Mouse (Mus musculus): ENCODE measurements around the gene Afdn.
"Not testable (repeated sequence)": the region's sequence is repeated elsewhere in the genome, so short reads cannot be mapped to it uniquely, and the experiment has no call there.

Gene Afdn

DNA sequence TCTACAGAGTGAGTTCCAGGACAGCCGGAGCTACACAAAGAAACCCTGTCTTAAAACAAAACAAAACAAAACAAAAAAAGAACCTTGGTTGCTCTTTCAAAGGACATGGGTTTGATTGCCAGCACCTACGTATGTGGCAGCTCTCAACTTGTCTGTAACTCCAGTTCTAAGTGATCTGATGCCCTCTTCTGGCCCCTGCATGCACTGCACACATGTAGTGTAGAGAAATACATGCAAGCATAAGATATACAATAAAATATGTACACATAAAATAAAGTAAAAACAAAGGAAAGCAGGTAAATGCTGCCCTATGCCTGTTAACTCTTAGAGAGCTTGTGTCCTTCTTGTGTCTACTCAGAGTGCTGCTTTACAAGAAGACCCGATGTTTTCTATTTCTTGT is 8.9 kb downstream of the Afdn start:
- no peak for DNase-seq (ENCODE audit: low read depth, low spot score)

DNA sequence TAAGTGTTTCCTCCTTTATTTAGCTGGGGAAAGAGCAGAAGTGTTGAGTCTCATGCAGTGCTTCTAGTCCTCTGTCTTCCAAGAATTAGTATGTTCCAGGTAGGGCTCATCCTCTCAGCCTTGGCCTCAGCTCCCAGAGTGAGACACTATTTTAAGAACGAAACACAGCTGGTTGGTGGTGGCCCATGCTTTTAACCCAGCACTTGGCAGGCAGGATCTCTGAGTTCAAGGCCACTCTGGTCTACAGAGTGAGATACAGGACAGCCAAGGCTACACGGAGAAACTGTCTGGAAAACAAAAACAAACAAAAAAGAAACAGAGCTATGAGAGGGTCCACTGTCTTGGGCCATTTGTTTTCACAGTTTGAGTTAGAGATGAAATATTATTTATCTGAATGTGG is 17.3 kb downstream of the Afdn start:
- DNase-seq (ENCODE audit: low read depth, low spot score) = no peak

DNA sequence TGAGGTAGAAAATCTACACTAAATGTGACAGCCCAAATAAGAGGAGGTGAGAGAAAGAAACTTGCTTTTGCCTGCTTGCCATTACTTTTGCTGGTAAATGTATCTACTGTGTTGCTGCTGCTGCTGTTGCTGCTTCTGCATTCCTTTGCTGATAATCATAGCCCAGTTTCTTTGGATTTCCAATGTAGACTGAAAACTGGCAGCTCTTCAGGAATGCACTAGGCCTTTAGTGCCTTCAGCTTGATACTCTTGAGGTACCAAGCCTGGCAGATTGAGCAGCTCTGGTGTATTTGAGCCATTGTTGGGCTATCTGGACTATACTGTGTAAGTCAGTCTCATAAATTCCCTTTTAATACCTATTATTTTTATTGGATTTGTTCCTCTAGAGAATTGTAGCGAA is 18.5 kb downstream of the Afdn start:
- DNase-seq (ENCODE audit: low read depth, low spot score) = no peak

DNA sequence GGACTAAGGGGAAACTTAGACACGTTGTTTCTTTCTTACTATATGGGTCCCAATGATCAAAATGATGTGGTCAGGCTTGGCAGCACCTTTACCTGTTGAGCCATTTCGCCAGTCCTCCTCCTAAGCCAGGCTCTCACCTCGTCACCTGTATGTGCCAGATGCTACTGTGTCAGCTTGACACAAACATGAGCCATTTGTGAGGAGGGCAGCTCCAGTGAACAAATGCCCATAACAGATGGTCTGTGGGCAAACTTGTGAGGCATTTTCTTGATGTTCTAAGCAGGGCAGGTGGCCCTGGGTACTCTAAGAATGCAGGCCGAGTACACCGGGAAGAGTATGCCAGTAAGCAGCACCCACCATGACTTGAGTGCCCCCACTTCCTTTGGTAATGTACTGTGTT is 21.6 kb downstream of the Afdn start:
- DNase-seq (ENCODE audit: low read depth, low spot score) = no peak

DNA sequence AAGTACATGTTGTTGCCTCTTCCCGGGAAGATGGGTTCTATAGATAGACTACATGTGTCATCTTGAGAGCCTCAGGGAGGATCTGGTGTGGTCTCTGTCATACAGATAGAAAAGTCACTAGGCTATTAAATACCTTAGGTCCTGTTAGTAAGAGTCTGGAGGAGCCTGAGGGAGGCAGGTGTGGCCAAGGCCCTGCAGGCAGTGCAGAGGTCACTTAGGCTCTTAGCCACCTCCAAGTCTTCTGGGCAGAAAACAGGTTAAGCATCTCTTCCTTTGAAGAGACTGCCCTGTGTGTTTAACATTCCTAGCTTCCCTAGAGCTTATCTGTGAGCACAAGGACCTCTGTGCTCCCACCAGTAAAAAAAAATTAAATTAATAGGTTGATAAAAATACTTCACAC is 23.1 kb downstream of the Afdn start:
- no peak for DNase-seq (ENCODE audit: low read depth, low spot score)

DNA sequence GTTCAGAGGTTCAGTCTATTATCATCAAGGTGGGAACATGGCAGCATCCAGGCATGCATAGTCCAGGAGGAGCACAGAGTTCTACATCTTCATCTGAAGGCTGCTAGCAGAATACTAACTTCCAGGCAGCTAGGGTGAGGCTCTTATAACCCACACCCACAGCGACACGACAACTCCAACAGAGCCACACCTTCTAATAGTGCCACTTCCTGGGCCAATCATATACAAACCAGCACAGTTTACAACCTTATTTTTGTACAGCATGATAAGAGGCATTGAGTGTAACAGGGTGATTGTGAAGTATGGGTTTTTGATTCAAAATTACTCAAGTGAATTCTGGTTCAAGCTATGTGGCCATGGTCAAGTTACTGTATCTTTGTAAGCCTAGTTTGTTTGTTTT is 29.7 kb downstream of the Afdn start:
- DNase-seq (ENCODE audit: low read depth, low spot score) = not testable (repeated sequence)

DNA sequence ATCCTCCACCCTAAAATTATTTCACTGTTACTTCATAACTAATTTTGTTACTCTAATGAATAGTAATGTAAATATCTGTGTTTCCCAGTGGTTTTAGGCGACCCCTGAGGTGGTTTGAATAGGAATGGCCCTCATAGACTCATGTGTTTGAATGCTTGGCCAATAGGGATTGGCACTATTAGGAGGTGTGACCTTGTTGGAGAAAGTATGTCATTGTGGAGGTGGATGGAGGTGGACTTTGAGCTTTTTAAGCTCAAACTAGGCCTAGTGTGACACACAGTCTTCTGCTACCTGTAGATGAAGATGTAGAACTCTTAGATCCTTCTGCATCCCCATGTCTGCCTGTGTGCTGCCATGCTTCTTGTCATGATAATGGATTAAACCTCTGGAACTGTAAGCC is 37.4 kb downstream of the Afdn start:
- DNase-seq (ENCODE audit: low read depth, low spot score) = no peak

DNA sequence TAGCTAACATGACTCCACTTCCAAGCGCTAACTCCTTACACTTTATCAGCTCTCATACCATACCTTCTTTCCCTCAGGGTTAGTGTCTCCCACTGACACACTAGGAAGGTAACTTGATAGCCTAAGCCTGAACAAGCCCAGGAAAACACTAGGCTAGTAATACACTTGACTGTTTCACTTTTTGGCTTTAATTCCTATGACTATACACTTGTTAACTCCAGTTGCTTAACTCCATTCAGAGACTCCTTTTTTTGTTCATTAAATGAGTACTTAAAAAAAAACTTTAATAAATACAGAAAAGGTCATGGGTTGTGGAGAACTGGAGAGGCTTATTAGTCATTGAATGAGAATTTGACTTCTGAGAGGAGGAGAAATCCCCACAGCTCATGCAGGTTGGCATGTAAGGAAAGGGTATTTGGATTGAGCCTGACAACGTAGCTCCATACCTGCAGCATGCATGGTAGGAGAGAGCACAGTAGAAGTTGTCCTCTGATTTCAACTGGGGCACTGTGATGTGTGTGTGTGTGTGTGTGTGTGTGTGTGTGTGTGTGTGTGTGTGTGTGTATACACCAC is 42.6 kb downstream of the Afdn start:
- no peak for DNase-seq (ENCODE audit: low read depth, low spot score)

DNA sequence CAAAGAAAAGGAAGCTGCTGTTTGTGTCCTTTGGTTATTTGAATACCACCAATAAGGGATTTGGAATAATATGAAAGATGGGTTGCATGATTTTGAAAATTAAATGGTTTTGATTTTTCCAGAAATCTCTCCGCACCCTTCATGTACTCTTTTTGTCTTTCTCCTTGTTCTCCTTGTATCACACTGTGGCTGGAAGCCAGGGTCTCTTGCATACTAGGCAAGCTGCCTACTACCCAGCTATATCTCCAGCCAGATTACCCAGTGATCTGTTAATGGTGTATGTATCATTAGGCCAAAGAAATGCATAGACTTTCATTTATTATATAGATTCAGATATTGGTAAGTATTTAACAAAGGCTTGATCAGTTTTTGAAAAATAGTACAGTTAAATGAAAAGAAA is 45.7 kb downstream of the Afdn start:
- DNase-seq (ENCODE audit: low read depth, low spot score) = no peak

DNA sequence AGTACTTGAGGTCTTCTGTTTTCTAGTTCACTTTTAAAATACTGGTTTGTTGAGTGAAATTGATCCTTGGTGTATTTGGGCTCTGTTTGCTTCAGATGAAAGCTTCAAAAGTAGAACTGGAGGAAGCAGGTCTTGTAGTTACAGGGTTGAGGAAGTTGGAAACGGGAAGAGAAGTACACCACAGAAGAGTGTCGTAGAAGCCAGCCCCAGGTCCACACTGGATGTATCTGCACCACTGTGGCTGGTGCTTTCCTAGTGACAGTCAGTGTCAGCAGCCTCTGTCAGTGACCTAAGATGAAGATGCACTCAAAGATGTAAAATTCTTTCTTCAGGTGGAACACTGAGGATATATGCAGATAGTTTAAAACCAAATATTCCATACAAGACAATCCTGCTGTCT is 57.5 kb downstream of the Afdn start:
- DNase-seq (ENCODE audit: low read depth, low spot score) = no peak

DNA sequence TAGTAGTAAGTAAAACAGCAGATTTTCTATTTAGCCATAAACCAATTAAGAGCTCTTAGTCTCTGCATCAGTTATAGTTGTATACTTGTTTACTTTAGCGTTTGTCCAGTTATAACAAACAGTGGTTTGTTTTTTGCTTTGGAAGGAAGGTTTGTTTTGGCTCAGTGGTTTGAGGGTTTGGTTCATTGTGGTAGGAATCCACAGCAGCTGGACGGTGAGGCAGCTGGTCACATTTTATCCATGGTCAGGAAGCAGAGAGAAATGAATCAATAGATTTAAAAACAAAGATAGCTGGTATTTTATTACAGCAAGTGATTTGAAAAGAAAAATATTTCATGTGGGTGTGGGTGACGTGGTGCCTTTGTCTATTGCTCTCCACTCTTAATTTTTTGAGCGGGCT is 59.0 kb downstream of the Afdn start:
- DNase-seq (ENCODE audit: low read depth, low spot score) = no peak

DNA sequence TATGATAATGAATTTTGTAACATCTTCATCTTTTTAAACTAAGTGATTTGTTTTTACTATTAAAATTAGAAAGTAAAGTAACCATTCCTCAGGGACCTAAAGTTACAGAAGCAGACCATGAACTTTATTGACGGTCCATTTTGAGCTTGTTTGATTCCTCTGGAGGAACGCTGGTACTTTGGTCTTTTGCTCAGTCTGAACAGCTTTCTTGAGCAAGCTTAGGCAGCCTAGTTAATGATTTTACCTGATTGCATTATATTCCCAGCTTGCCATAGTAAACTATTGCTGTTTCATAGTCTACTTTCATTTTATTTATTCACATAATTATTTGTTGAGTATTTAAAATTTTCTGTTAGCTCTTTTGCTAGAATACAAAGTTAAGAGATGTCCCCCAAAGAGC is 60.3 kb downstream of the Afdn start:
- no peak for DNase-seq (ENCODE audit: low read depth, low spot score)

DNA sequence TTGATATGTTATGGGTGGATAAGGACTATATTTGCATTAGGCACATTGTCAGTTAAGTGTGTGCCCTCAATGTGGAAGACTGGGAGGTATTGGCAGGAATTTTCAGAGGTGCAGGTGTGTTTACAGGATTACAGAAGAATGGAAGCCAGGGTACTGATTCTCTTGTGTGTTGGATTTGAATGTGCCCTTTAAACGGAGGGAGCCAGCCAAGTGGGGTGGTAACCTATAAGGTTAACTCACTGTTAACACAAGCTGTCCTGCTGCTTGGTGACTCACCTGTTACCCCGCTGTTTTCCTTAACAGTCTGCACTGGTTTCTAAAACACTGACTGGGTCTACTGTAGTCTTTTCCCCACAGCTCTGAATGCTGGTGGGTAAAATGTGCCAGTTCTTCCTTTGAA is 65.1 kb downstream of the Afdn start:
- no peak for DNase-seq (ENCODE audit: low read depth, low spot score)

DNA sequence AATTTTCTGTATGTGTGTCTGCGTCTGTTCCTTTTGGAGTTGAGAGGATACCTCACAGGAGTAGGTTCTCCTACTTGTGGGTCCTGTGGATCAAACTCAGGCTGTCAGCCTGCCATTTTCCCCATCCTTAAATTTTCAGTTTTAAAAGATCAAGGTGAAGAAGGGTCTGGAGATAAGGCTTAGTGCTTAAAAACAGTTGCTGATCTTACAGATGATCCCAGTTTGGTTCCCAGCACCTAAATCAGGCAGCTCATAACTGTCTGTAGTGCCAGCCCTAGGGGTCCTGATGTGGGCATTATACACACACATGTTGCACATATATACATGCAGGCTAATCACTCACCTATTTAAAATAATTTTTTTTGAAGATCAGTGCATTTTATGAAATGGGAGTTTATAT is 69.9 kb downstream of the Afdn start:
- DNase-seq (ENCODE audit: low read depth, low spot score) = no peak

DNA sequence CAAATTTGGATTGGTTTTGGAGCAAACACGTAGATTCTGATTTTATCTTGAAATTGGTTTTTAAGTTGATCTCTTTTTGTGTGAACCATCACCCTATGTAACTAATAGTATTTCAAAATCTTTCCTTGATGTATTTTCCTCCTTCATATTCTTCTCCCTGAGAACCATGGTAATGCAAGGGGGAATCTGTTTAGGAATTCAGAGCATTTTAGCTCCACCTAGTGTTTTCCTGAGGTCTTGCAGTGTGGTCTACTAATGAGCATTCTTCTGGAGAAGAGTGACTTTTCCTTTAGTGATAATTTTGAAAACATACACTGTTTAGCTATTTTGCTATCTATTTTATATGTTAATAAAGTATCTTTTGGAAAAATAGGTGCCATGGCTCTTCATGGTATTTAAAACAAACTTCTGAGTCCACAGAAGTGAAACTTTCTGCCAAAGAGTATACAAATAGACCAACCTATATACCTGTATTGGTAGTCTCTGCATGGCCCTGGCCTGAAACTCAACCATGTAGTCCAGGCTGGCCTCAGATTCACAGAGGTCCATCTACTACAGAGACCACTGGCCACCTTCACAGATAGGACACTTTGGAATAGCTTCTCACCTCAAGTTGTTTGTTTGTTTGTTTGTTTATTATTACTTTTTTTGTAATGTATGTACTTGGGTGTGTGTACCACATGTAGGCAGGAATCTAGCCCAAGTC is 70.5 kb downstream of the Afdn start:
- no peak for DNase-seq (ENCODE audit: low read depth, low spot score)

DNA sequence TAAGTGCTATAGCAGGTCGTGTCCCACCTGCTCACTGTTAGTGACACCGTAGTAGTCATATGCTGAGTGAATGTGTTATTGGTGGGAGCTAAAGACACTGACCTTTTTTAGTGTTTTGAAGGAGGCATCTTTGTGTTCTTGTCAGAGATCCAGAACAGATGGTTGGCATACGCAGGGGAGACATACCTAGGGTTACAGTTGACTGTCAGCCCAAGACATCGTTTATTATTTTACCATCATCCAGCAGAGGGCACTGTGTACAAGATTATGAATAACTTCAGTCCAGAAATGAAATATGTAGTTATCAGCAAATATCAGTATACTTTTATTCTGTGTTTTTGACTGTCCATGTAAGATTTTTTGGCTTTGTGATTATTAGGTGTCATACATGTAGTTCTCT is 75.5 kb downstream of the Afdn start:
- no peak for DNase-seq (ENCODE audit: low read depth, low spot score)

DNA sequence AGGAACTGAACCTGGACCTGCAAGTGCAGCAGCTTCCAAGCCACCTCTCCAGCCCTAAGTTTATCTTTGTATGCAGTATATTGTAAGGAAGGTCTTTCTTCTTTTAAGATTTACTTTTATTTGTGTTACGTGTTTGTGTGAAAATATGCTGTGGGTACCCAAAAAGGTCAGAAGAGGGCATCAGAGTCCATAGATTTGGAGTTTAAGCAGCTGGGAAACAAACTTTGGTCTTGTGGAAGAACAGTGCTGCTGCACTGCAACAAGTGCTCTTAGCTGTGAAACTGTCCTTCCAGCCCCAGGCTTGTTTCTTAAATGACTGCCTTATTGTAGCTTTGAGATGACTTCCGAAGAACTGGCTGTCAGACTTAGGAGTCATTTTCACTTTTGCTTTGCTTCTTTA is 89.8 kb downstream of the Afdn start:
- DNase-seq (ENCODE audit: low read depth, low spot score) = no peak

DNA sequence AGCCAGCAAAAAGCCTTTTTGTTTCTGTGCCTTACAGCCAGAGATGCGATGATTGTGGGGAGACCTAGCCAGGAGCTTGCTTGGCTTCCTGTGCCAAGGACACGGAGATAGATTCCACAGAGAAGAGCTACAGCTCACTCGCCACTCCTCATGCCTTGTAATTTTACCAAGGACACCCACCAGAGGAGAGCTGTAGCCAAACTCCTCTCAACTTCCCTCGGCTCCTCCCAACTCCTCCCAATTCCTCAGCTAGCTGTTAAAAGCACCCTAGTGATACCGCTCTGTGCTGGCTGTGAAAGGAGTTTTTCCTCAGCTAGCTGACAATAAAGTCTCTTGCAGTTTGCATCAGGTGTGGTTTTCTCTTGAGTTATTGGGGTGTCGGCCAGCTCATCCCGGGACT is 93.5 kb downstream of the Afdn start:
- not testable (repeated sequence) for DNase-seq (ENCODE audit: low read depth, low spot score)

DNA sequence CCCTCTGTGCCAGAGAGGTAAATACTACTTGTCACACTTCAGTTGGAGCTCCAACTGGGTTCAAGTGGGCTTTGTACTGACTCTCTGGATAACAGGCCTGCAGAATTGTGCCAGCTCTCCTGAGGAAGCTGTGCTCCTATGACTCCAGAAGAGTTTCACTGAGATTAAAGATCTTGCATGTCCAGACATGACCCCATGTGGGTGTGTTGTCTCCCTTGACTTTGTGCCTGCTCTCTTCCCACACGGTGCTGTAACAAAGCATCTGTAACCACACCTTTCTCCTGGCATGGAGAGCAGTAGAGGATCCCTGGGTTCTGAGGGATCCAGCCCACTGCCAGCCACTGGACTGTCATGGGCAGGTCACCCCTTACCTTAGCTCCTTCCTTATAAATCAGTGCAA is 95.1 kb downstream of the Afdn start:
- DNase-seq (ENCODE audit: low read depth, low spot score) = no peak

DNA sequence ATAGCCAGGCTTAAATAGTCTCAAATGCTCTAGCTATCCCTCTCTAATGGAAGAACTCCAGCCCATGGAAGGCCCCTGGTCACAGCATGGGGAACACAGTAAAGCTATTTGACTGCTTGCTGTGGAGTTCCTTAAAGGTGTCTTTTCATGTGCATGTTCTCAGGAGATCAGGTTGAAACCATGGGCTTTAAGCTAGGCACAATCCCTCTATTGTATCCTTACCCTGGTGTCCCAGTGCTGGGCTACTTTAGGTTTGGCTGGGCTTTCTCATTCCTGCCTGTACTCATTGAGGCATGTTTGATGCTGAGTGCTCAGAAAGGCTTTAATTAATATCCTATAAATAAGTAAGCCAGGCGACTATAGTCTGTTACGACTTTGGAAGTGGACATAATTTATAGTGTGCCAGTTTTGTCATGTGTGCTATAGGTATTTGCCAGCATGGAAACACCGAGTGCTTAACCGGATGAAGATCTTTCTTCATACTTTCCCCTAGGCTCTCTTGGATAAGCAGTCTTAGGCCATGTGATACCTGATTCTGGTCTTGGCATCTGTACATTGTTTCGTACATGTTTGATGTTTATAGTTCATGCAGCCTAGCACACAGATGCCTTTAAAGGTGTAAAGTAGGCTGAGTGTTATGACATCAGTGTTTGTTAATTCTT is 96.2 kb downstream of the Afdn start:
- DNase-seq (ENCODE audit: low read depth, low spot score) = no peak

DNA sequence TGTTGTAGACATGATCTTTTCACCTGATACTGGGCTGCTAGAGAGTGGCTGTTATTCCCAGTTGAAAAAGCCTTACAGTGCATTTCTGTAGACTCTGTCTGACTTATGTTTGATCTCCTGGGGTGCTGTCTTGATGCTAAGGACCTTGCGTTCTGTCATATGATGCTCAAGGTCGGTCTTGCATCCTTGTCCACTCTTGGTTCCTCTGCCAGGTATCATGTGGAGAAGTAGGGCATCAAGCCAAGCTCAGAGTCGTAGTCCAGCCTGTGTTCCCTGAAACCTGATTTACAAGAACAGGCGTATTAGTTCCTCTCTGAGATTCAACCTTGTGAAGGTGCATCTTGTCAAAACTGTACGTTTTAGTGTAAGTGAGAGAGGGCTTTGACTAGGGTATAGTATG is 105.0 kb downstream of the Afdn start:
- no peak for DNase-seq (ENCODE audit: low read depth, low spot score)

DNA sequence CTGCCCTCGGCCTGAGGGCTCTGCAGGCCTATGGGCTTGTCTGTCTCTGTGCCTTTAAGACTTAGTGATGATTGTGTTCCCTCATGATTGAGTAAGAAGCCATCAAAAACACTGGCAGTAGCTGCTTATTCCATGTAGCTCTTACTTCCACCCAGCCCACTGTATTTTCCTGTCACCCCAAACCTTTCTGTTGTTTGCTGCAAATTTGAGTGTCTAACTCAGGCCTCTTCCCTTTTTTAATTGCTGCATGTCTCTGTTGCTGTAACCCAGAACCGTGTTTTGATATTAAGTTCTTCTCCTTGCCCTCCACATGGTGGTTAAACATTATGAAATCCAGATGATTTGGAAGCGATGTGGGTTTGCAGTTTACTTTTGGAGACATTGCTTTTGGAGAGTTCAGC is 106.6 kb downstream of the Afdn start:
- DNase-seq (ENCODE audit: low read depth, low spot score) = no peak

DNA sequence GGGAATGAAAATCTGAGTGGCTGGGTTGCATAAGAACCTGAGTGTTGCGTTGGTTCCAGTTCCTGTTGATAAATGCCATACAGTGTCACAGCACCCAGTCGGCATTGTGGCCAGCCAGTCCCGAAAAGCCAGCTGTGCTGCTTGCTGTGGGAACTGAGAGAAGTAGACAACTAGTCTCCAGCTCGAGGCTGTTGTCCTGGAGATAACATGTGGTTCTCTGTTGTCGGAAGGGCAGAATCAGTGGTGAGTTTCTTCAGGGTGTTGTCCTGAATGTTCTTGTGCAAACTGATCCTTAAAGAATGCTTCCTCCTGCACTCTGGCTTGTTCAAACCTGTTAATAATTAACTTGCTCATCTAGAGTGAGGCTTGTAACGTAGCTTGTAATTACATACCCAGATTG is 107.1 kb downstream of the Afdn start:
- DNase-seq (ENCODE audit: low read depth, low spot score) = no peak

Measured in WW6 (cell line).